Comparison of ENCODE assay signal across 12 mouse cellular contexts in genomic region chr12:116028095-116028494, GRCm38 (mm10). TPM values are rescaled to one million over a fixed set of nuclear protein-coding genes. Genes with fewer than 3 reads are reported as not detected.
A peak's percentile ranks its signal among the peaks of the same experiment; 100 is the strongest.
DNase-seq lines count a peak whose midpoint lies in the region; ATAC-seq and TF ChIP-seq lines count a peak whose summit lies in the region.
"Had no signal": no experiment of that assay in that cellular context is flagged by ENCODE, and none has a peak within 500 bp of the region (broad histone marks: within the 10 kb centered on the region; RNA-seq: fewer than 3 reads in every experiment).

No protein-coding gene starts in this region.

- TF ChIP-seq CTCF in layer of hippocampus, adult 2 months (conservative IDR thresholded peaks at IDR 0.05) = peak; percentile 80

- no peak overlapping the region for H3K4me2 ChIP-seq in intestine, embryonic 16.5 days (ENCODE audit: low read depth, low read length)
- H3K4me2 ChIP-seq: embryonic facial prominence, embryonic 15.5 days; heart, embryonic 13.5 days had no signal

- peak; percentile 73 to 78; a peak in 3 of 4 replicates for ATAC-seq in hematopoietic stem cell, adult 5-6 weeks (replicated peaks in 1 of 2; ENCODE audit: insufficient read depth in 1 of 2, low FRiP score in 2 of 2, low TSS enrichment in 1 of 2, low read depth in 1 of 2, poor library complexity in 2 of 2, severe bottlenecking in 2 of 2)
- no peak for ATAC-seq in intestine, embryonic 16.5 days

- 47% methylated on average over 2 of the region's 2 CpGs for WGBS in intestine, embryonic 16.5 days

- no peaks in the 10 kb centered on the region for H3K36me3 ChIP-seq in intestine, embryonic 16.5 days (ENCODE audit: control insufficient read depth, insufficient read depth, low read length)
- H3K36me3 ChIP-seq: embryonic facial prominence, embryonic 15.5 days; heart, embryonic 13.5 days had no signal

- no peak for DNase-seq in layer of hippocampus, adult 2 months (ENCODE audit: low spot score in 2 of 2)
- no peak for DNase-seq in layer of hippocampus, adult 8-10 months (ENCODE audit: low spot score in 2 of 2)
- peak; percentile 72 for DNase-seq in CD4-positive, CD25-positive, alpha-beta regulatory T cell, adult 2 months (ENCODE audit: low read depth, low spot score)
- peak; percentile 74 for DNase-seq in NIH3T3 (ENCODE audit: low read depth)
- no peak for DNase-seq in spleen, postnatal 14 days (ENCODE audit: low spot score in 2 of 2)
- no peak for DNase-seq in kidney, postnatal 14 days
- DNase-seq: adrenal gland, postnatal 10 days; thymus, postnatal 4 days had no signal

- H3K4me1 ChIP-seq in intestine, embryonic 16.5 days (ENCODE audit: control insufficient read depth, insufficient read depth, low read length) = no peaks in the 10 kb centered on the region
- H3K4me1 ChIP-seq: embryonic facial prominence, embryonic 15.5 days; heart, embryonic 13.5 days had no signal

- H3K27ac ChIP-seq in layer of hippocampus, adult 2 months = no peak overlapping the region
- no peak overlapping the region for H3K27ac ChIP-seq in intestine, embryonic 16.5 days (ENCODE audit: low read length)
- H3K27ac ChIP-seq: embryonic facial prominence, embryonic 15.5 days; heart, embryonic 13.5 days had no signal

- no peak overlapping the region for H3K4me3 ChIP-seq in layer of hippocampus, adult 2 months
- H3K4me3 ChIP-seq in intestine, embryonic 16.5 days (ENCODE audit: low read length) = no peak overlapping the region
- H3K4me3 ChIP-seq: embryonic facial prominence, embryonic 15.5 days; heart, embryonic 13.5 days had no signal

- H3K27me3 ChIP-seq in intestine, embryonic 16.5 days (replicated peaks; ENCODE audit: control insufficient read depth, insufficient read depth, low read length) = no peaks in the 10 kb centered on the region
- H3K27me3 ChIP-seq: embryonic facial prominence, embryonic 15.5 days; heart, embryonic 13.5 days had no signal

- H3K9ac ChIP-seq in intestine, embryonic 16.5 days (ENCODE audit: low read depth, low read length) = no peak overlapping the region
- H3K9ac ChIP-seq: embryonic facial prominence, embryonic 15.5 days; heart, embryonic 13.5 days had no signal

- H3K9me3 ChIP-seq in intestine, embryonic 16.5 days (ENCODE audit: control insufficient read depth, low read length) = no peaks in the 10 kb centered on the region
- H3K9me3 ChIP-seq: embryonic facial prominence, embryonic 15.5 days had no signal

RNA-seq across cellular contexts. Expression of gene Zfp386, which starts 19.4 kb away (rescaled TPM):
- total RNA-seq in layer of hippocampus, adult 2 months (2021) = 10 to 100 TPM; 38.0 to 38.3 TPM
- total RNA-seq in layer of hippocampus, adult 8-10 months (2022) = 10 to 100 TPM; 30.9 to 35.5 (median 33.8) TPM
- 78.7 and 85.0 TPM in 2 replicates for total RNA-seq in hematopoietic stem cell, adult 5-6 weeks (2017)
- 25.7 and 28.4 TPM in 2 replicates for polyA plus RNA-seq in intestine, embryonic 16.5 days (2015; fragmentation: Nextera tagmentation; extraction: Ambion mirVana)

RNA-seq across cellular contexts. Expression of gene Vipr2, which starts 49.4 kb away (rescaled TPM):
- 1 to 10 TPM in 1 of 2 experiments, under 1 TPM in 1; 0.76 to 1.3 TPM for total RNA-seq in layer of hippocampus, adult 2 months (2021)
- 1 to 10 TPM in 2 of 4 experiments, under 1 TPM in 2; 0.33 to 1.9 (median 1.0) TPM for total RNA-seq in layer of hippocampus, adult 8-10 months (2022)
- 9.4 and 12.2 TPM in 2 replicates for total RNA-seq in hematopoietic stem cell, adult 5-6 weeks (2017)
- 2.8 and 3.4 TPM in 2 replicates for polyA plus RNA-seq in intestine, embryonic 16.5 days (2015; fragmentation: Nextera tagmentation; extraction: Ambion mirVana)

Comparison
In these comparisons a context has a peak if more than half of its experiments do, and no peak if none do; other contexts are left out.
1. DNase-seq: peak in CD4-positive, CD25-positive, alpha-beta regulatory T cell, adult 2 months (single experiment) and NIH3T3 (single experiment); none in layer of hippocampus, adult 2 months (0 of 2), layer of hippocampus, adult 8-10 months (0 of 2), spleen, postnatal 14 days (0 of 2) and kidney, postnatal 14 days (single experiment).